Comparison of ENCODE assay signal across 15 mouse cellular contexts in genomic region chr2:166934416-166934815, GRCm38 (mm10).
"Had no signal": no experiment of that assay in that cellular context is flagged by ENCODE, and none has a peak within 500 bp of the region (broad histone marks: within the 10 kb centered on the region; RNA-seq: fewer than 3 reads in every experiment).

No protein-coding gene starts in this region.

- H3K27me3 ChIP-seq: liver, embryonic 15.5 days; megakaryocyte, embryonic 14.5 days; midbrain, embryonic 13.5 days; midbrain, embryonic 15.5 days; neural tube, embryonic 12.5 days; stomach, embryonic 15.5 days had no signal

- ATAC-seq: liver, postnatal 0 days; midbrain, embryonic 13.5 days; midbrain, embryonic 15.5 days had no signal

- H3K9me3 ChIP-seq: liver, embryonic 15.5 days; megakaryocyte, embryonic 14.5 days; midbrain, embryonic 13.5 days; midbrain, embryonic 15.5 days; neural tube, embryonic 12.5 days; stomach, embryonic 15.5 days had no signal

- H3K4me3 ChIP-seq: liver, embryonic 15.5 days; megakaryocyte, embryonic 14.5 days; midbrain, embryonic 13.5 days; midbrain, embryonic 15.5 days; neural tube, embryonic 12.5 days; stomach, embryonic 15.5 days had no signal

- DNase-seq: liver, postnatal 0 days; lung, embryonic 14.5 days; right cerebral cortex, postnatal 14 days; thymus, adult 2 months; thymus, postnatal 25 days; thymus, postnatal 4 days had no signal

- H3K27ac ChIP-seq: liver, embryonic 15.5 days; macrophage; midbrain, embryonic 13.5 days; midbrain, embryonic 15.5 days; neural tube, embryonic 12.5 days; stomach, embryonic 15.5 days; stomach, postnatal 0 days had no signal

- H3K4me1 ChIP-seq: liver, embryonic 15.5 days; midbrain, embryonic 13.5 days; midbrain, embryonic 15.5 days; neural tube, embryonic 12.5 days; stomach, embryonic 15.5 days had no signal

- H3K4me2 ChIP-seq: liver, embryonic 15.5 days; lung, embryonic 14.5 days; midbrain, embryonic 11.5 days; midbrain, embryonic 13.5 days; midbrain, embryonic 15.5 days; neural tube, embryonic 12.5 days; stomach, embryonic 15.5 days had no signal

- H3K9ac ChIP-seq: liver, embryonic 15.5 days; liver, postnatal 0 days; lung, embryonic 14.5 days; midbrain, embryonic 13.5 days; midbrain, embryonic 15.5 days; neural tube, embryonic 12.5 days; stomach, embryonic 15.5 days had no signal
